Comparison of ENCODE assay signal across 8 mouse cellular contexts in genomic region chr6:64251041-64251440, GRCm38 (mm10).
"Had no signal": no experiment of that assay in that cellular context is flagged by ENCODE, and none has a peak within 500 bp of the region (broad histone marks: within the 10 kb centered on the region; RNA-seq: fewer than 3 reads in every experiment).

No protein-coding gene starts in this region.

- ATAC-seq: liver, embryonic 12.5 days; midbrain, embryonic 13.5 days had no signal

- DNase-seq: kidney, adult 8-10 months; kidney, postnatal 25 days; layer of hippocampus, adult 9-11 months; layer of hippocampus, postnatal 36 days; thymus, adult 18-20 months; thymus, postnatal 36 days had no signal
